Mouse (Mus musculus) bone marrow, adult 2 months (tissue): ENCODE measurements at regions not wholly inside any gene's neighbourhood (a gene's known extent, or its start where the extent isn't known, plus 50 kb on each side); places are given as distances from the start of the nearest gene placed in this dataset.

Experiments used
- CTCF ChIP-seq: fragments of 200-500 bp; IDR thresholded peaks from 2 replicates; pipeline ENCODE4 v1.5.1; 2011; ENCODE audit warnings: low read length, control low read depth; ENCODE audit not compliant: control insufficient read depth, insufficient read depth
- POLR2A ChIP-seq: fragments of 200-500 bp; IDR thresholded peaks from 2 replicates; pipeline ENCODE4 v1.6.1; 2011; ENCODE audit warnings: low read depth, mild to moderate bottlenecking, control low read depth, low read length, borderline replicate concordance; ENCODE audit not compliant: control insufficient read depth

- TF ChIP-seq CTCF (no peak), POLR2A (no peak)
These were observed 78.4 kb downstream of the Wdr5 start for GRCm38 (mm10) chr2:27593338-27593737.
